18 mouse cellular contexts compared by ENCODE assay signal in genomic region chr15:31471529-31471928, GRCm38 (mm10).
"Had no signal": no experiment of that assay in that cellular context is flagged by ENCODE, and none has a peak within 500 bp of the region (broad histone marks: within the 10 kb centered on the region; RNA-seq: fewer than 3 reads in every experiment).

No protein-coding gene starts in this region.

- H3K9ac ChIP-seq: liver, embryonic 13.5 days; liver, embryonic 15.5 days; liver, postnatal 0 days; lung, embryonic 15.5 days; midbrain, embryonic 13.5 days; midbrain, embryonic 15.5 days; neural tube, embryonic 13.5 days had no signal

- H3K27ac ChIP-seq: liver, embryonic 13.5 days; liver, embryonic 15.5 days; lung, embryonic 15.5 days; macrophage; midbrain, embryonic 13.5 days; midbrain, embryonic 15.5 days; neural tube, embryonic 13.5 days had no signal

- H3K4me2 ChIP-seq: liver, embryonic 13.5 days; liver, embryonic 15.5 days; lung, embryonic 15.5 days; midbrain, embryonic 11.5 days; midbrain, embryonic 13.5 days; midbrain, embryonic 15.5 days; neural tube, embryonic 13.5 days had no signal

- H3K4me1 ChIP-seq: liver, embryonic 13.5 days; liver, embryonic 15.5 days; midbrain, embryonic 13.5 days; midbrain, embryonic 15.5 days; neural tube, embryonic 13.5 days had no signal

- H3K27me3 ChIP-seq: liver, embryonic 13.5 days; liver, embryonic 15.5 days; lung, embryonic 15.5 days; megakaryocyte, embryonic 14.5 days; midbrain, embryonic 13.5 days; midbrain, embryonic 15.5 days; neural tube, embryonic 13.5 days had no signal

- H3K4me3 ChIP-seq: liver, embryonic 13.5 days; liver, embryonic 15.5 days; lung, embryonic 15.5 days; megakaryocyte, embryonic 14.5 days; midbrain, embryonic 13.5 days; midbrain, embryonic 15.5 days; neural tube, embryonic 13.5 days had no signal

- H3K9me3 ChIP-seq: liver, embryonic 13.5 days; liver, embryonic 15.5 days; lung, embryonic 15.5 days; megakaryocyte, embryonic 14.5 days; midbrain, embryonic 13.5 days; midbrain, embryonic 15.5 days; neural tube, embryonic 13.5 days had no signal

- DNase-seq: liver, embryonic 13.5 days; liver, postnatal 0 days; lung, adult 2 months; lung, postnatal 14 days; lung, postnatal 36 days; right cerebral cortex, postnatal 14 days; spleen, adult 18-20 months; thymus, adult 18-20 months; thymus, postnatal 25 days; thymus, postnatal 4 days had no signal
